Mouse (Mus musculus): ENCODE results near the gene Tnfaip8l1.

- no peak for TF ChIP-seq POLR2A (IDR thresholded peaks at IDR 0.05; ENCODE audit: borderline replicate concordance, insufficient read depth, low read length)
- no peak for TF ChIP-seq CTCF (IDR thresholded peaks at IDR 0.05; ENCODE audit: borderline replicate concordance, insufficient read depth, low read depth, low read length)
Observed at GRCm38 (mm10) chr17:56147420-56147819, 14.9 kb upstream of the Tnfaip8l1 start.

All from cerebellum, adult 2 months (tissue).